Mouse (Mus musculus): ENCODE results near the gene E130114P18Rik.

The E130114P18Rik gene

DNA sequence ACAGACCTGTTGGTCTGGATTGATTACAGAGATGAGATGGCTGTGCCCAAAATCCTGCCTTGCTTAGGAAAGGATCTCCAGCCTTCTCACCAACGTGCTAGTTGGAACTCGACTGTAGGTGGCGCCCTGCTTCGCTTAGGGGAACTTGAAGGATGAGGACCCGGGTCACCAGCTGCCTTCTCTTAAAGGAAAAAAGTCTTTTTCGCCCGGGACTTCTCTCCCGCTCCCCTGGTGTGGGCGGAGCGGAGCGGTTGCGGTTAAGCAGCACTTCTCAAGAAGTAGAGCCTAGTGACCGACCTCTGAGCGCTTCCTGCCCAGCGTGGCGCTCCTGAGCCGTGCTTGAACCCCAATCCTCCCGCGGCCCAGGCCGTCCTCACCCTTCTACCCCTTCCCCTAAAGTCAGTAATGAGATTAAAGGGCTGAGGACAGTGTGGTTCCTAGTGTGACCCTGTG, 26.8 kb downstream of the E130114P18Rik start:
- peak; percentile 90 for DNase-seq

DNA sequence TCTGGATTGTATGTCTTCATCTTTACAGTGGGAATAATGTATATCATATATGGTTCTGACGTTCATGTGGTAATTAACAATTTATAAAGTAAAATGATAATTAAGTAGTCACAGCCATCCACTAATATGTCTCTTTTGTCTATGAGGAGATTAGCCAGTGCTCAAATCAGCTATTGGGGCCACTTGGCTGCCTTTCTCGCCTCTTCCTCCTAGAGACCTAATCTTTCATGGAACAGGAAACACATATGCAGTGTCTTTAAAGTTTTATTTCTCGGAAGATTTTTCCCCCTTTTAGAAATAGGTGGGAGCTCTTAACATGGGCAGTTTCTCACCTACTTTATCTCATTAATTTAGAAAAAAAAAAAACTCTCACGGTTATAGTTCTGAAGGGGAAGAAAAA, 27.5 kb downstream of the E130114P18Rik start:
- no peak for DNase-seq

DNA sequence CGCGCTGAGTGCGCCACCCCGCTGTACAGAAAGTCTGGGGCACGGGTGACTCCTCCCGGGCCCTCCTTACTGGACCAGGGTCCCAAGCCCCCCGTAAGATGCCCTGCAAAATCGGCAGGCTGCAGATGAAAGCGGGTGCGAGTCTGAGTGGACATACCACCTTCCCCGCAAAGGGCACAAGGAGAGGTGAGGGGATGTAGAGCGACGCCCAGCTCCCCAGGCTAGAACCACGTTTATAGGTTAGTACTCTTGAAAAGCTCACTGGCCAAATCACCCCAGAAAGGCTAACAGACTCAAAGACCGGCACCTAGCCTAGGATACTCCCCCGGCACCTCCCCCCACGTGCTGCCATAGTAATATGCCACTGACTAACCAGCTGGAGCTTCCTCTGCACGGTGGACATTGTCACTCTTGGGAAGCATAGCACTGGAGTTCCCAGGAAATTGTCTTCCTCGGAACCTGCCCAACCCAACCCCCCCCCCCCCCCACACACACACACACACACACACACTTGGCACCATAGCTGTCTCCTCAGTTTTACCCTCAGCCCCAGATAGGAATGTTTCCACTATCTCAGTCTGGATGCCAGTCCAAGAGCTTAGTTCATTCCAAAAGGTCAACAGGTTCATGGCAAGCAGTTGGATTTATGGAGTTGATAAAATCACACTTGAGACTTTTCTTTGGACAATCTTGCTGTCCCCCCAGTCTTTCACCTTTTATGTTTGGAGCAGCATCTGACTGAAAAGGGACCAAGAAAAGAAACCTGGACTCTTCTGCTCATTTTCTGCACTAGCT, 31.6 kb downstream of the E130114P18Rik start:
- DNase-seq, result no peak

DNA sequence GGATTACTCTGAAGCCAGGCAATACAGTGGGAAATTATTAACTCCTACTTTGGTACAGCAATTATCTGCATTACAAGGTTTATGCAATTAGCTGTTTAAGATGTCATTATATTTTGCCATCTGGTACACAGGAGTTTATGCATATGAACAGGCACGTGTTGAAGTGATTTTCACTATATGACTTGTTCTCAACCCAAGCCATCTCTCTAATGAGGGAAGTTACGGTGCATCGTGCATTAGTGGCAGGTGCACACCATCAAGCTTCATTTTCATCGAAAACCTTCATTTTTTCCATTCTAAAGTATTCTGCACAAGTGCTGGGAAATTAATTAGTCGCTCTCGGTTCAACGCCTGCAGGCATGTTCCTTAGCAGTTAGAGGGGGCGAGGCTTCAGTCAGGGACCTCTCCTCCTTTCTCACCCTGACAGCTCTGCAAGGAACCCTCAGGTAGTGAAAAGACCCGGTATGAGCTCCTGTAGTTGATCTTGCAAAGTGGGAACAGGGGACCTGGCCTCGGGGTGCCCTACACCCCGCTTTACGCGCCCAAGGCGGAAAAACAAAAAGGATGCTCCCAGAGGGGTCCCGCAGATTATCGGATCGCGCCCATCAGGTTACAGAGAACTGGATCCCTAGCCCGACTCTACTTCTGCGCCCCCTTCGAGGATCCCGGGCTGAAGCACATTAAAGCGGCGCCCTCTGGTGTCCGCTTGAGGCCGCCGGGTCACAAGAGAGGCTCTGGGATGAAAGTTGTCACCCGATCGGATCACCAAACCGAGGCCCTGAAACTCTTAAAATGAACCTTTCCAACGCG, 32.4 kb downstream of the E130114P18Rik start:
- DNase-seq, result peak; percentile 82

DNA sequence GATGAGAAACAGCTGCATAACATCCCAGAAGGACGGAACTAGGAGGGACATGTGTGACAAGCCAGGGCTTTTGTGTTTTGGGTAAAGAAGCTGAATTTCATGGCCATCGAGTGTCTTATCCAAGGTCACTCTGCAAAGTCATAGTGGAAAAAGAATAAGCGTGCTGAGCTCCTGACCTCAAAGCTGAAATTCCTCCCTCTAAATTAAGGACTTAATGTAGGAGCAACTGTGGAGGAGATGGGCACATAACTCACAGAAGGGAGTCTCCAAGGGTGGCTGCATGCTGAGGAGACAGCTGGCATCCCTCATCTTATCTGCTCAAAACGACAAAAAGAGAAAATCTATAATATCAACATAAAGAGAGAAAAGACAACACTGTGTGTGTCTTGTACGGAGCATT, 33.9 kb downstream of the E130114P18Rik start:
- DNase-seq, result no peak

DNA sequence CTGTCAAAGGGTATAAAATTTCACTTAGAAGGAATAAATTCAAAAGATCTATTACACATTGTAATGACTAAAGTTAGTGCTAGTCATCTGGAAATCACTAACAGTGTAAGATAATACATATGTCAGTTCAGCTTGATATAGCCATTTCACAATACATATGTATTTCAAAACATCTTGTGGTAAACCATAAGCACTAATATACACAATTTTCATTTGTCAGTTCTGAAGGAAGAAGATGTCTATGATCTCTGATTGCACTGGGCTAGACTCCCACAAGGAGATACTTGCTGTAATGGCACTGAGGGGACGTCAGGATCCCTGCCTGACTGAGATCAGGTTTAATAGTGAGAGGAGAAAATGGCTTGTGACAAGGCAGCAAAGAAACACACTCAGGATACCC, 44.5 kb downstream of the E130114P18Rik start:
- DNase-seq, result no peak

DNA sequence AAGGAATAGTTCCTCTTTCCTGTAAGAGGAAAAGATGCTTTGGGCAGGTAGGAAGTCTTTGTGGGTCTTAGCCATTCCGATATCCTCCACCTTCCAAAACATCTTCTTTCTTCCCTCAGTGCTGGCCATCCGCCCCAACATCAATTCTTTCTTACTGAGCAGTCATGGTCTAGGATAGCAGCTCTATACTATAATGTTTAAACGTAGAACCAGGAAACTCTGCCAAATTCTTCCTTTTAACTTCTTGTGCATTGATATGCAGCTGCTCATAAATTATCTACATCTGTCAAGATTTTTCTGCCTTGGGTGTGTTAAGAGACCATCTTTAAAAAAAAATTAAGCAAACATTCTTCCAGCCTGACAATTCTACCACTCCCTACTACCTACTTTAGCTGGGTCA, 47.5 kb downstream of the E130114P18Rik start:
- DNase-seq, result no peak

DNA sequence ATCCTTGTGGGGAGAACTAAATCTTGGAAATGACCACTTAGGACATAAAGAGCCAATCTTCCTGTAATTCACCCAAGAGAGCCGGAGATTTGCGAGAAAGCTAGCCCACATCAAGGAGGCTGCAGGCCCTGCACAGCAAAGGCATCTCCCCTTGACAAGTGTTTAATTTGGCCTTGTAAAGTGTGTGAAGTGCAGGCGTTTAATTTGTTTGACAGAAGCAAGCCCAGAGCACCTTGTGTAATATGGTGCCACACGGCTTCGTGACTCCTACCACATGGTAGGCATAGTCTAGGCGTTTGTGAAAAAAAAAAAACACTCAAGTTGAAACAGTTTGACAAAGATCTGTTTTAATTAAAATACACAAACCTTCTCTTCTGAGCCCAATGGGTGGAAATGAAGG, 47.9 kb downstream of the E130114P18Rik start:
- DNase-seq, result no peak

DNA sequence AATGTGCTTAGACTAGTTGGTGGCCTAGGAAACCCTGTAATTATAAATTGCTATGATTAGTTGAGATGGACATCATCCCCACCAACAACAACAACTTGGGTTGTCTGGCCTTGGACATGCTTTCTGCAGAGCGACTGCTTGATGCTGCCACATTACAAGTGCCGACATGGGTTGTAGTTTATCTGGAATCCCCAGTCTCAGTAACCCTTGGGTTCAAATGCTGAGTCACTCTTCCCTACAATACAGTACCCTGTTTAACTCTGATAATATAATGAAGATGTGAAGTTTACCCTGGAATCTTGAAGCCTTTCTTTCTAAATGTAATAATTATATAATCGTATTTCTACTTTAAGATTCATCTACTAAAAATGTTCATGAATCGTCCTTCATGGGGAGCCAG, 49.4 kb downstream of the E130114P18Rik start:
- DNase-seq, result no peak

DNA sequence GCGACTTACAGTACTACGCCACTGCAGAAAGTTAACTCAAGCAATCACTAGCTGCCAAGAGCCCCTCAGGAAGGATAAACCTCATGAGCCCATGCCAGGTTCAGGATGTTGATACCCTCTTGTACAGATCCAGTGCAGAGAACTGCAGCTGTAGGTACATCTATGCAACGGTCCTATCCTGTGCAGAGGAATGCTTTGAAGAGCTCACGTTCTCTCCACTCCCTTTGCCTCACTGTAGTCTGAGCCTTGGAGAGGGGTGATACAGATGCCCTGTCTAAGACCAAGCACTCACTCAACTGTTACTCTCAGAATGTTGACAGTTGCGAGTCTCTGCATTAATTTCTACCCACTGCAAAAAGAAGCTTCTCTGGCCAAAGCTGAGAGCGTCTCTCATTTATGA, 54.5 kb downstream of the E130114P18Rik start:
- DNase-seq, result no peak

DNA sequence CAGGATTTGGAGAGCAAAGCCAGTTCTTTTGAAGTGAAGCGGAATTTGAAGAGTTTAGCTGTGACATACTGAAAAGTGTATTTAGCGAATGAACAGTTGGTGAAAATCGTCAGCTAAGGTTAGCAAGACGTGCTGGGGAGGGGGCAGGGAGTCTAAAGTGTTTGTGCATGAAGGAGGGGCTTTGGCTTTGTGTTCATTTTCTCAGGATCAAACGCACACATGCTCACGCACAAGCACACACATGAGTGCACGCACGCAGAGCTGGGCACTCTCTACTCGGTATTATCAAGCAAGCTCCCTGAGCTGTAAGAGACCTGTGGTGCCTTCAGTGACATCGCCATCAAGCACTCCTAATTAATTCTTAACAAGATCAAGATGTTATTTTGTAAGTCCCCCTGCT, 55.2 kb downstream of the E130114P18Rik start:
- DNase-seq, result no peak

DNA sequence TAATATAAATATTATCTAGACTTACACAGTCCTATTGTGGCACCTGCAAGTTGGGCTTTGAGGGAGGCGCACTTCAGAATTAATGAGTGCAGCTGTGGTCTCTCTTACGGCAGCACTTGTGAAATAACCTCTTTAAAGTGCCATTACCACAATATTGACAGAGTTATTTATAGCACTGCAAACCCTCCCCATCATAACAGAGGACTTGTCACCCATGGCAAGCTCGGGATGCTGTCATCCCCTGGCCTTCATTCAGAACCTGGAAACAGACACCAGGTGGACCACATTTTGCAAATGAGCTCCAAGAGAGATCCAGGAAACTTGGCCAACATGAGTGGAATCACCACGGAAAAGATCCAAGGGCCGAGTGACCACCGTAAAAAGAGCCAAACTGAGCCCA, 63.3 kb downstream of the E130114P18Rik start:
- DNase-seq, result no peak

DNA sequence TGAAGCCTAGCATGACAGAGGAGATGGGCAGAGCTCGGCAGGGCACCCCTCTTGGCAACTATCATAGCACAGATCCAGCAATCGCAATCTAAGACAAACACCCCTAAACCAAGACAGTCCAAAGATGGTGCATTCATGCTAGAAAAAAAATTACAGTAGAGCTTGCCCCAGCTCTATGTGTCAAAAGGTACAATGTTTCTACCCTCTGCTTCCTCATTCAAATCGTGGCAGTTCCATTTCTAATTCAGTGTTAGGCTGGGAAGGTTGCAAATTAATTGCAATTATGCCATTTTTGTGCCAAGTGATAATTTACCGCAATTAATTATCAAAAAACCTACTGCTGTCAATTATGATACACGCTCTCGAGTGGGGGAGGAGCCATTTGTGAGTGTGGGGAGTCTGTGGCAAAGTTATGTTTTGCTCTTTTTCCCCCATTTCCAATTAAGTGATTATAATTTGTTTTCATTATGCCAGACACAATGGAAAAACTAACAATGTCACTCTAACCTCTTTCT, 63.7 kb downstream of the E130114P18Rik start:
- no peak for DNase-seq

DNA sequence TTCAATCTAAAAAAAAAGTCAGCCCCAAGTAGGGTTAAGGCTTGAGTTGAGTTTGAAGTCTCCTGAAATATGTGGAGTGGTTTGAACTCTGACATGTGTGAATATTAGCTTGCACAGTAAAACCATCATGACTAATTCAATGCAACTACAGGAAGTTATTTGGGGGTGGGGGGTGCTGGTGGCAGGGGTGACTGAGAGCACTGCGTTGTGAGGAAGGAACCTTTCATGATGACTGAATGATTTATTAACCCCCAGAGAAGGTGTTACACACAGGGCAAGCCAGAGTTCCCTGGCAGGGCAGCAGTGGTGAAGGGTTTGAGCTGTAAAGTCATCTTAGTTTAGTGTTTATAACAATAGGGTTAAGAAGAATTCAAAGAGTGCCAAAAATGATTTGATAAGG, 65.3 kb downstream of the E130114P18Rik start:
- no peak for DNase-seq

DNA sequence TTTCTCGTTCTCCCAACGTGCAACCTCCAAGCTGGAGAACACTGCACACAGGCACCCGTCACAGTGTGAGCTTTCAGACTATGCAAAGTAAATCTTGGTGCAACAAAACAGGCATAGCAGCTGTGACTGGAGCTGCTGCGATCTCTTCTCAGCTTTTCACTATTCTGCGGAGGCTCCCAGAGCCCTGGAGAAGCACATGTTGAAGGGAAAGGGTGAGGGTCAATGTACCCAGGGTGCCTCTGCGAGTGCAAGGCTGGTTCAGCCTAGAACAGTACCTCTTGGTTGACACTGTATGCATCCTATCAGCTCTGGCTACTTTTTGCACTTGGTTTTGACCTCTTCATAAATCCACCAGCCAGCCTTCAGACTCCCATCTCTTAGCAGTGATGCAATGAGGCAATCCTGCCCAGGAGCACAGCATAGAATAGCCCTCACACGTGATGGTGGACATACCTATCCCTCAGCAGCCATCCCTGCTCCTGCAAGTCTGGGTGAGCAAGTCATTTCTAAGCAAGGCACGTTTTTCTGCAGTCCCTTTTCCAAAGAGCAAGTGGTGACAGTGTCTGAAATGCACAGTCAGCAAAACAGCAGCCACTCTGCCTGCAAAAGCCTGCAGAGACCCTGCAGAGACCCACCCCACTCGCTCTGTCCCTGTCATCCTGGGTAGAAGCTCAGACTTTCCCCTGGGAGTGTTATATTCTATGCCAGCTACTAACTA, 67.7 kb downstream of the E130114P18Rik start:
- no peak for DNase-seq

DNA sequence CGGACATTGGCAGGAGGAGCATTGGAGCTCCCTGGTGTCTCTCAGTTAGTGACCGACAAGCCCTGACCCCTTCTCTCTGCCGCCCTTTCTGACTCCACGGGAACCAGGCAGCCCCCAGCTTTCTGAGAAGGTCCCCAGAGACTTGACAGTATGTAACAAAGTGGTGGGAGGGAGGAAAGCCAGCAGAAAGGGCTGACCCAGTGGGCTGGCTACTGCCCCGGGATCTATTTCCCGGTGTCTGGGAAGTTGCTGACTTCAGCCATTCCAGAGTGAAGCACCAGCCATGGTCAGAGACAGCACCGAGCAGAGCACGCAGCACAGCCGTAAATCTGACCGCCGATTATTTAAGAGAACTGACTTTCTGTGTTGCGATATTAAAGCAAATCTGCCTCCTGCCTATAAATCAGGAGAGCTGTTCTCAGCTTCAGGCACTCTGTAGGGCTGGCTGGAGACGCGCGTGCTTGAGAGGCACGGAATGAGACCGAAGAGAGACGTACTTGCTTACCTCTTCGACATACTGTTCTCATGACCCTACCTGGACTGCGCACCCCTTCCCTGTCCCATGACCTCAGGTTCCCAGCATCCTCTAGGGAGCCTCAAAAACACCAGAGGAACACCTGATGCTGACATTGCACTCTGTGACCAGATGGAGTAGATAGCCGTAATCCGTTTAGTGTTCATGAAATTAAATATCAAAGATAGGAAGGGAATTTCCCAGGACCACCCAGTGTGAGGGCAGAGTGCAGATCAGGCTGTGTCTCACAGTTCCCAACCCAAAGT, 70.3 kb downstream of the E130114P18Rik start:
- DNase-seq, result no peak

DNA sequence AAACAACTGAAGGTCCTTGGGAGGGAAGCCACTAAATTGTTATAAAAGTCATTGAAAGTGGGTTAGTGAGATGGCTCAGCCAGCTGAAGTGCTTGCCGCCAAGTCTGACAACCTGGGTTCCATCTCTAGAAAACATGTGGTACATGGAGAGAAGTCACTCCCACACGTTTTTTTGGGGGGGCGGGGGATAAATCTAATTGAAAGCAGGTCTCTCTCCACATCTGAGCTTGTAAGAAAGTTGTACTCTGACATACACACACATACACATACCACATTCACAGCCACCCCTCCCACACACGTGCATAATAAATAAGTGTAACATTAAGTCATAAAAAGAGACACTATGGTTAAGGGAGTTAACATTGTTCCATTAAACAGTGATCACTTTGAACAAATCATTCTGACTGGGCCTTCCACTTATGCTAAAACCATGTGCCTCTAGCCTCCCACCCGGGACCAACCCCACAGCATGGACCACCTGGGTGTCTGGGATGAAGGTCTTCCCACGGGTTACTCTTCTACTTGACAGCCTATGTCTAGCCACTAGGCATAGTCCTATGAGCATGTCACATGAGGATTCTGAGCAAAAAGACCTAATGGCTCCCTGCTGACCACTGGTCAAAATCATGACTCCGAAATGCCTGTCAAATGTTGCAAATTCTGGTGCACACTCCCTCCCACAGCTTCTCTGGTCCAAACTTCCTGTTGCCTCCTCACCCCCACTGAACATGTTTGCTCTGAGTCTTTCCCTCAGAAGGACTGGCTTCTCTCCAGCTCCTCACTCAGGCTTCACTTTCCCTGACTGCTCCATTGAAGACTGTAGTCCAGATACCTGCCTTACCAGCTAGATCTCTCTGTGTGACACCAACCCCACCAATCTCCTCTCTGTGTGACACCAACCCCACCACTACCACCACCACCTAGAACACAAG, 80.9 kb downstream of the E130114P18Rik start:
- no peak for DNase-seq

DNA sequence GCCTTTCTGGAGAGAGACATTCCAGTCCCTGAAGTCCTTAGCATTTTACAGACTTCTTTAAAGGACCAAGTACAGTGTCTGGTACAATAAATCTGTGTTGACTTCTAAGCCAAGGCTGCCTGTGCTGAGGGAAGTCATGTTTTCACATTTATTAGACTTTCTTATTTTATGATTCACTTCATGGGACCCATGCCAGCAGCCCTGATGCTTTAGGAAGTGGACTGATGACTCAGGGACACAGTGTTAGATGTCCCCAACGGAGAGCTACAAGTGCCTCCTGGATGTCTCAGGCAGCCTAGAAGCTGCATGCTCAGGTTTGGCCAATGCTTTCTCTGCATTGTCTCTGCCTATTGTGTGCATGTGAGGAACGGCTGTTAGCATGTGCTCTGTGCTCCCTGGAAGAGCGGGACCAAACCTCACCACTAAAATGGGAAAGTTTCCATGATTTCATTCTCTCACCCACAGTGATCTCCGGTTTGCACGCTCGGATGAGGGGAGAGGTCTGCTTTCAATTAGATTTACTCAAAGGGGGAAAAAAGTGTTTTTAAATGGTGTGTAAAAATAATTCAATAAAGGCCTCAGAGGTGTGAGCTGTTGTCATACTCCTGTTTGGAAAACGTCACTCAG, 82.4 kb downstream of the E130114P18Rik start:
- no peak for DNase-seq

DNA sequence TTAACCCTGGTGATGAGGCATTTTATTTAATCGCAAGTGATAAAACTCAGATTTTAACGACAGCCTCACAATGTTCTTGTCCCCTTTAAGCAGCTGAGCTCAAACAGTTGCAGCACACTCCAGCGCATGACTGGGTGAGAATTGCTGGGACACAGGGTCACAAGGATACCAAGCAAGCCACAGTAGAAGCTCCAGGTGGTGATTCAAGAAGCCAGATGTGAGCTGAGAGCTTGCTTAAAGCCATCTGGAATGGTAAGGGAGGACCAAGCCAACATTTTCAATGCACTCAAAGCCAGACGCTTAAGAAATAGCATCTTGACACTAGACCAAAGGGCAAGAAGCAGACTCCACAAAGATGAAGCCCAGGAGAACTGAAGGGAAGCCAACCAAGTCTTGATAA, 83.9 kb downstream of the E130114P18Rik start:
- no peak for DNase-seq

DNA sequence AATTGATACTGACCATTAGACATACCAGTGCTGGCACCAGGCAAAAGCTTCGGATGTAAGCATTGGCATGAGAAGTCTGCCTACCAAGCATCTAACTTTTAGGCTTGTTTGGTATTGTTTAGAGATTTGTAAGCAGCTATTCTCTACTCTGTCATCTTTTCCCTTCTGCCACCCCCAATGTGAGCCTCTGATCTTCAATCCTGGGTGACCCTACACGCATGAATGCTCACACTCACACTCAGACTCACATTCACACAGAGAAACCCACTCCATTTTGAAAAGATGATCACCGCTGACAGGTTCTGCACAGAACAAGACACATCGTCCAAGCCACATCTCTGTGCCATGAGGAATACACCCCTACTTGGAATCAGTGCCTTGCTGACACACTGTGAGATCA, 84.8 kb downstream of the E130114P18Rik start:
- DNase-seq, result no peak

DNA sequence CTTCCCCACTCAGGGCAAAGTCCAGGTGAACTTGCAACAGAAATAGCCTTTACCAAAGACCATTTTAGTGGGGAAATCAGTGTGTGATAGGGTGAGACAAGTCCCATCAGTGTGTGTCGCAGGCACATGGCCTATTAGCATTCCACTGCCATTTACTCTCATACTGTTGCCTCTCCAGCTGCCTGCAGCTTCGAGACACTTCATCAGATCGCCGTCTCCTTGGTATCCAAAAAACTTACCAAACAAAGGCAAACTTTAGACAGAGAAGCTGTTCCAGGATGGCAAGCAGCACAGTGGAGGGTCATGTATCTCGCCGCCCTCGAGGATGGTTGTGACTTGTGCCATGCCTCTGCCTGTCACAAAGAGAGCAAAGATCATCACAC, 87.5 kb downstream of the E130114P18Rik start:
- DNase-seq, result no peak

All from cerebellum, adult 8-10 months (tissue).